Mouse (Mus musculus) MN1 (cell line): Measurements from ENCODE around the gene Cap1.

ENCODE experiments used
- DNase-seq: peaks from one replicate; pipeline ENCODE4 v3.0.0-alpha.2; 2016; ENCODE audit warnings: low spot score

Gene Cap1

DNA sequence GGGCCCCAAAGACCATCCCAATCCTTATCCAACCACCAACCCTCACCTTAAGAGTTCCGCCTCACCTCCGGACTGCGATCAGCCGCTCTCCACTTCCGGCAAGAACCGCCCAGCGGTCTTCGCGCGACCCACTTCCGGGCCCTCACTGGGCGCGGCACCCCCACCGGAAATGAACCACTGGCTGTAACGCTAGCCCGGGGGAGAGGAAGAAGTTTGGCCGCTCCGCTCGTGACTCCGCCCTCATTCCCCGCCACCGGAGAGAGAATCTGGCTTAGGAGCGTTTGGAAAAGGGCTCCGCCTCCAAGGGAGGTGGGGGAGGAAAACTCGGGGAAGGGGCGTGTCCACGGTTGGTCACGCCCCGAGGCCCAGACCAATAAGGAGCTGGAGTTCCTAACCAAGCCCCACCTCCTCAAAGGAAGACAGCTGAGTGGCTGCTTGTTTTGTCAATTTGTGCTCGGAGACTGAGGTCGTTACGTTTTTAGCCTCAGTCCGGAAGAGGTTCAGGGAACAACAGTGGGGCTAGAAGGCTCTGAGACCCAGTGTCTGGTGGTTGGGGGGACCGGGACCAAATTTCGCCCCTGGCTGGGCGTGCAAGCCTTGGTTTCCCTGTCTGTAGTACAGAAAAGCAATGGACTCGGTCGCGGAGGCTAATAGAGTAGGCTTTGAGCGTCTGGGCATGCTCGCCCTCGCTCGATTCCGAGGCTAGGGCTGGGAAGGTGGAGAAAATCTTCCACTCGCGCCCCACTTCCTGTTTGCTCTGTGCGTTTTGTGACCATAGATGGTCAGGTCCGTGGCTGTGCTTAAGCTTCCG, at the start of gene Cap1:
Gene Cap1 (minus strand): TSS at position 289 of the 811 bp plus-strand sequence.
- DNase-seq: peak; percentile 94

DNA sequence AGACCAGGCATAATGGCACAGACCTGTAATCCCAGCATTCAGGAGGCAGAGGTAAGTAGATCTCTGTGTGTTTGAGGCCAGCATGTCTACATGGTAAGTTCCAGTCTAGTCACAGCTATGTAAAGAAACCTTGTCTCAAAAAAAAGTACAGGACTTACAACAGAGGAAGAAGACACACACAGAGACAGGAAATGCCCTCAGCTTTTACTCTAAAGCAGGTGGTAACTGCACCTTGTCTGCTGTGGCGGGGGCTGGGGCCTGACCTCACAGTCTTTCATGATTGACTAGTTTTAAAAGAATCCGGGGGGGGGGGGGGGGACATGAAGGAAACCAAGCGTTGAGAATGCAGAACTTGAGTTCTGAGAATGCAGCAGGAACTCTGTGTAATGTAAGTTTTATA, 48.0 kb upstream of the Cap1 start:
- no peak for DNase-seq

DNA sequence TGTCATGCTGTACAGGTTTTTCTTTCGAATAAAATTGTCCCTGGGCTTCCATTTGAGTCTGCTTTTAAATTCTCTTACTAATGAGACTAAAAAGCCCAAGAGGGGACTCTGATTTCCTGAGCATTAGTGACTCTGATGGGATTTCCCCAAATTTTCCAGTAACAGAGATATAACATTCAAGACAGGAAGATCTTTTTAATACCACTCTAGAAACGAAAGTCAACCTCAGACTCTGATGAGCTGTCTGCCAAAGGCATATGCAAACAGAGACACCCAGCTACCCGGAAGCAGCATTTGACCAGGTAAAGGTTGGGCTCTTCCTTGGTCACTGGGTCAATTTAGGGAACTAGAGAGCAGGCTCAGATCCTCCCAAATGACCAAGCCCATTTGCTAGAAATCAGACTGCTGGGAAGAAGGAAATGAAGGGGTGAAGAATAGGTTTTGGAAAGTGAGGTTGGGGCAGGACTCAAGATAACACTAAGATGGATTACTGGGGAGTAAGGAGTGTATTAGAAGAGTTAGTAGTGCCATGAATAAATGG, 47.3 kb upstream of the Cap1 start:
- DNase-seq: no peak

DNA sequence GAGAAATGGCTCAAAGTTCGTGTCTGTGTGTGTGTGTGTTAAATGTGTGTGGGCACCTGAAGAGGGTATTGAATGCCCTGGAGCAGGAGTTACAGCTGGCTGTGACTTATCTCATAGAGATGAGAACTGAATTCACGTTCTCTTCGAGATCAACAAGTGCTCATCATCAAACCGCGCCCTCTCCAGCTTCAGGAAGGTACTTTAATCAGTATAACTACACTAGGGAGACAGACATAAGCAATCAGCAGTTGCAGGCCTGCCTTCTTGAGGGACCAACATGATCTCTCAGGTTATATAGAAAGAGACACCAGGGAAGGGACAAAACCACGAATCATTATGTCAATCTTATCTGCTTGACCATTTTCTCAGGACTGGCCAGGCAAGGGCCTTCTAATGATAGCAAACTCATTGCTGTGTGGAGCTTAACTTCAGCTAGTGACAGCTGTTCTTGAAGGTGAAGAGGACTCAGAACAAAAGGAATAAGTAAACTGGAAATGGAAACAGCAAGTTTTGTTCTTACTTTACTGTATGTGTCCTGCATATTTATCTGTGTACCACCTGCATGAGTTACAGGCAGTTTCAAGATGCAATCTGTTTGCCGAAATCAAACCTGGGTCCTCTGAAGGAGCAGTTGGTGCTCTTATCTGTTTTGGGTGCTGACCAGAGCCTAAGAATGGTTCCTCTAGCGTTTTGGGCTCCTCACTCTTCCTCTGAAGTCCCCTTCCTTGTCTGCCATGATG, 46.6 kb upstream of the Cap1 start:
- no peak for DNase-seq

DNA sequence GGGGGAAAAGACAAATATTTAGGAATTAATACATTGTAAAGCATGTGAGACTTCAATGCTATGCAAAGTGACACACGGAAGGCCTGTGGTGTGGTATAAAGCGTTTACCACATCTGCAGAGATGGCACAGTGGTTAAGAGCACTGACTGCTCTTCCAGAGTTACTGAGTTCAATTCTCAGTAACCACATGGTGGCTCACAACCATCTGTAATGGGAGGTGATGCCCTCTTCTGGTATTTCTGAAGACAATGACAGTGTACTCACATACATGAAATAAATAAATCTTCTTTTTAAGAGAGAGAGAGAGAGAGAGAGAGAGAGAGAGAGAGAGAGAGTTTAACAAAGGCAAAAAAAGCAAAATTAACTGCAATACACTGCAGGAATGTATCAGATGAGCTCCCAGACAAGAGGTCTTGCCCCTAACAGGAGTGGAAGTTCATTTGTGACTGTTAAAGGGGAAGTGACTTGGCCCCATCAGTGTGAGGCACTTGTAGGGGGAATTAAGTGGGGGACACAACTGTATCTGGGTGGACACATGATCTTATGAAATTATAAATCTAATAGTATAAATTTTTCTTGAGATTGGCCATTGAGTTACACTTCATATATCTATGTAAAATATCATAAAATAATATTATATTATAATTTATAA, 45.2 kb upstream of the Cap1 start:
- DNase-seq: no peak

DNA sequence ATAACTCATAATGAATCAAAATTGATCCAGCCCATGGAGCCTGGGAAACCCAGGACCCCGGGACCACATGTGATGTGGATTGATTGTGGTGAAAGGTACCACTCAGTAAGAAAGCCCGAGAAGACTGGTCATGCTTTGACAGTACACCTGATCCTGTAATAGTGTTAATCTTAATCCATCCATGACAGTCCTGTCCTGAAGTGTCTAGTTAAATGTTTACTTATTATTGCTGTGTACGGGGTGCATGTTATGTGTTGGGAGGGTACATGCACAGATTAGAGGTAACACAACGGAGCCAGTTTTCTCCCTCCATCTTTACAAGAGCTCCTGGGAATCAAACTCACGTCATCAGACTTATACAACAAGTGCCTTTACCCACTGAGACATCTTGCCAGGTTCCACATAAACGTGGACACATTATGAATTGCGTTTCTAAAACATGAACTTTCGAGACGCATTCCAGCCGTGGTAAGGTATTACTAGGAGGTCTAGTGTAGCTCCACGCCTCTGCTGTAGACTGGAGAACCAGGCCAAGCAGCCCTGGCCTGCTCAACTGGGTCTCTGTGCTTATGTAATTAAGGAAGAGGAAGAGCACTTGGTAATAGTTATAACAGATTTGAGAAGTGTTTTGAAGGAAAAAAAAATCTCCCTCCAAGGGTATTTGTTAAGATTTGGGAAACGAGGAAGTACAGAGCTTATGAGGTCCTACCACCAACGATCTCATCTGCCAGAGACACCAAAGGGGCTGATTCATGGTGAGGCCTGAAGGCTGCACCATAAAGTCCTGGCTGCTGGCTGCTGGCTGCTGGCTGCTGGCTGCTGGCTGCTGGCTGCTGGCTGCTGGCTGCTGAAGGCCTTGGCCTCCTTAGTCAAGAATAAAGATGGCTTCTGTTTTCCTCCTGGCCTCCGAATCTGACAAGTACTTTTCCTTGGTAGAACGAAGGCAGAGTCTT, 37.8 kb upstream of the Cap1 start:
- DNase-seq: no peak

DNA sequence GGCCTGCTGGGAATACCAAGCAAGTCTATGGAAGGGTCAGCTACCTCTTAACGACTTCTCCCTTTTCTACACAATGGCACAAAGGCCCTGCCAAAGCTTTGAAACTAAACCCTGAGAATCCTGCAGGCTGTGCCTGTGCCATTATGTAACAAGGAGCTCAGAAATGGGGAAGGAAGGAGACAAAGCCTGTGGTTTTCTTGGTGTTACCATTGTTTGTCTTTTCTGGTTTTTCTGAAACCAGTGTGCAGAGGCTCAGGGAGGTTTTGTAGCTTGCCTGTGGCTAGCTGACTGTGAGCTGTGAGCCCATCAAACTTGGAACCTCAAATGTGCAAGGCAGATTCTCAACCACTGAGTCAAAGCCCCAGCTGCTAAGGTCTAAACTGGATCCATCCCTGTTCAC, 37.0 kb upstream of the Cap1 start:
- no peak for DNase-seq

DNA sequence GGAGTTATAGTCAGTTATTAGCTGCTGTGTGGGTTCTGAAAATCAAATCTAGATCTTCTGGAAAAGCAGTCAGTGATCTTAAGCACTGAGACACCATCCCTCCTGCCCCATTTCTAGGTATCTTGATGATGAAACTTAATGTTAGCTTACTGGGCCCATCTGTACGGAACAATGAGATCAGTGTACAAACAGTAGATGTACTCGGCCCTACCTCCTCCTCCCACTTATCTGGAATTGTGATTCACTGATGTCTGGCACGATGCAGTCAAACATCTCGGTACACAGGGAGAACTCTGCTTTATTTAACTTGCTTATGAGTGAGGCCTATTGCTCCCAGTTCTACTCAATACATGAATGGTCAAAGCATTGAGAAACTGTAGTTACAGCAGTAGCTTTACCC, 30.1 kb upstream of the Cap1 start:
- no peak for DNase-seq

DNA sequence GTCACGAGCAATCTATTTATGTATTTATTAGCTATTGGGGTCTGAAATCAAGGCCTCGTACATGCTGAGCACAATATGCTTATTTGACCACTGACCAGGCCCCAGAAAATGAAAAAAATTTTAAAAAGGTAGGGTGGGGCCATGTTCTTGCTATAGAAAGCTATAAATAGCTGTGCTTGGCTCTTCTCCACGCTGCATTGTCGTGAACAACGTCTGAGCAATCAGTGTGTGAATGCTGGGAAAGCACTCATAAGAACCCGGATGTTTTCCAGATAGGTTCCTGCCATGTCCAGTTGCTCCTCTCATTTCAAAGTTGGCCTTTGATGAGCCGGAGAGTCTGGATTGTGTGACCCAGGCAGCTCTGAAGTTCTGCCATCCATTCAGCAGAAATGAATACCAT, 28.3 kb upstream of the Cap1 start:
- no peak for DNase-seq

DNA sequence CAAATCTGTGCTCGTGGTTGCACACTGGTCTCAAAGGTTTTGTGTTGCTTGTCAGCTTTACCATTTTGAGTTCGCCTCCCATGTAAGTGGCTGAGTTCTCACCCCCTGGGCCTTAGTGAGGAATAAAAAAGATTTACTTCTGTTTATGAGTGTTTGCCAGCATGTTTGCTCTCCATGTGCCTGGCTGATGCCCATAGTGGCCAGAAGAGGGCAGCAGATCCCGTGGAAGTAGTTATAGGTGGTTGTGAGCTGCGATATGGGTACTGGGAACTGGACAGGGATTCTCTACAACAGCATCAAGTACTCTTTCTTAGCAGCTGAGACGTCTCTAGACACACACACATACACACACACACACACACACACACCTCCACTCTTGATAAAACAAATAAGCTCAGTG, 26.8 kb upstream of the Cap1 start:
- DNase-seq: no peak

DNA sequence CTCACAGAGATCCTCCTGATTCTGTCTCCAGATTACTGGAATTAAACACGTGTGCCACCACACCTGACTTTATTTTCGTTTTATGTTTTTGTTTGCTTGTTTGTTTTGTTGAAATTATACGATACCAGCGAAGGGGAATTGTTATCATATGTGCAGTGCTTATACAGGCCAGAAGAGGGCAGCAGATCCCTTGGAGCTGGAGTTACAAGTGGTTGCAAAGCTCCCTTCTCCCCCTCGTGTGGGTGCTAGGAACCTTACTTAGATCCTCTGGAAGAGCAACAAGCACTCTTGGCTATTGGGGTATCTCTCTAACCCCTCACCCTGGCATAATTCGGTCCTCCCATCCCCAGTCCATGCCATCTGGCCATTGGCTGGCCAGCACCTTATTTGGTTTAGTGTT, 24.7 kb upstream of the Cap1 start:
- no peak for DNase-seq

DNA sequence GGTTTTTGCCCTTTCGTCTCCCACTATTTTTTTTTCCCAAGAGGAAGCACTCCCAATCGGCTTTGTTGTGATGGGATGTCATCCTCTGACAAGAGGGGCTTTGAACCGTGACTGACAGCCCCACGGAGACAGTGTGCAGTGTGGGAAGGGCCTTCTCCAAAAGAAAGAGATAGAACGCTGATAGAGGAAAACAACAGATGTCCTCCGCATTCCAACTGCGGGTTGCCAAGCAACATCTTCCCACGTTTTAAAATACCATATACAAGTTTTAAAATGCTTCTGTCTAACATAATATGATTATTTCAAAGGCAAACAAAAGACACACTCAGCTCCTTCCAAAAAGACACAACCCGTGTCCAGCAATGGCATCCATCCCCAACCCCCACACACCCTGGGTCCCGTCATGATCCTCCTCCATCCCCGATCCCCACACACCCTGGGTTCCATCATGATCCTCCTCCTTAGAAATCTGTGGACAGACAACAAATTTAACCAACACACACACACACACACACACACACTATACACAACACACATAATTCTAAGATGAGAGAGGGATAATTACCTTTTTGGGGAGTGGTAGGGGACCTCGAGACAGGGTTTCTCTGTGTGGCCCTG, 23.8 kb upstream of the Cap1 start:
- no peak for DNase-seq

DNA sequence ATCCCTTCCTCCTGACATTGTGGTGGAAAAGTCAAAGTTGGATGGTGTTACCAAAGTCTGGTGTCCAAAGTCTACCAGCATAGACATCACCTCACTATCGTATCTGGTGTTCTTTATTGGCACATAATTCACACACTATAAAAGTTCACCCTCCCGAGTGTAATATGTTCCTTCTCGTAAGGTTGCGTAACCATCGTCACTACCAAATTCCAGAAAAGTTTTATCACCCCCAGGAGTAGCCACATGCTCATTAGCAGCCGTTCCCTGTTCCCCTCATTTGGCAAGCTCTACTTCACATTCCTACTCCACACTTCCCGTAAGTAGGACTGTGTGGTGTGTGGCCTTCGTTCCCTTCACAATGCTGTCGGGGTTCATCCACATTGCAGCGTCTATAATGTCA, 19.5 kb upstream of the Cap1 start:
- DNase-seq: no peak

DNA sequence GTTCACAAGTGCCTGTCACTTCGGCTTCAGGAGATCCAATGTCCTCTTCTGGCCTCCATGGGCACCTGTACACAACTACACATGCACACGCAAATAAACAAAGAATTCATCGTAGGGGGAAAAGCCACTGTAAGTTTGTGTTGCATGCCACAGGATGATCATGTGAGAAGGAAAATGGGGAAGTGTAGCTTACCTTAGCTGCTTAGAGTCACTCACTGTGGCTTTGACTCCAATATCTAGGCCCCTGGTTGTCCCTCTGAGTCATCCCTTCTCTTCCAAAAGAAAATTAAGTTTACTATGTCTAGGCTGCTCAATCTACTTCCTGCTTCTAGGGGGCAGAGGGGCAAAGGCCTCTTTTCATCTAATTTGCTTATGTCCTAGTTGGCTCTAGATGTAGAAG, 17.9 kb upstream of the Cap1 start:
- no peak for DNase-seq

DNA sequence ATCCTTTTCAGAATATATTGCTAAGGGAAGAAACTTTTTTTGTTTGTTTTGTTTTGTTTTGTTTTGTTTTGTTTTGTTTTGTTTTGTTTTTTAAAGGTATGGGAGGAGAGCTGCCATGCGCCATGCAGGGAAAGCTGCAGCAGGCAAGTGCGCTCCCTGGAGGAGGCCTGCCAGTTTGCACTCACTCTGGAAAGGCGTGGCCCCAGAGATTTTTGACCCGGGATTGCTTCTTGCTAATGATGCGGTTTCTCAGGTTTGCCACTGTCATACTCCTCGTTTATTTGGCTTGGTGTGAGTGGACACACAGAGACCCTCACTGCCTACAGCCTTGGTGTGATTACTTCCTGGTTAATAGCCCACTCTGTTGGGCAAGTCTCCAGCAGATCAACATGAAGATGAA, 16.3 kb upstream of the Cap1 start:
- no peak for DNase-seq

DNA sequence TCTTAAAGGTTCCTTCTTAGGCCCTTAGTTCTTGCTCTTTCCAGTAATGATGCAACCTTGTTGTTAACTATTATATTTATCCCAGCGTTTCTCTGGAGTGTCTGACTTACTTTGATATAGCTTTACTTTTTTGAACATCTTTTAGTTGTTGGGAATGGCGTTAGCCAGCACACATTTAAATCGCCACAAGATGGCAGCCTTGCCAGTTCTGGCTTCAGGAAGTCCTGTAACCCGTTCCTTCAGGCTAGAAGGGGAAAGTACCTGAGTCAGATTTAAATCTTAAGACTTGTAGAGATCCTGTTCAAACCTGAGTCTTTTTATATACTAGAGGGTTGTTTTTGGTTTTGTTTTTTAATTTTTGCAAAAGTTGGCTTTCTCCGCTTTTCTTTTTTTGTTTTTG, 12.5 kb upstream of the Cap1 start:
- DNase-seq: peak; percentile 58

DNA sequence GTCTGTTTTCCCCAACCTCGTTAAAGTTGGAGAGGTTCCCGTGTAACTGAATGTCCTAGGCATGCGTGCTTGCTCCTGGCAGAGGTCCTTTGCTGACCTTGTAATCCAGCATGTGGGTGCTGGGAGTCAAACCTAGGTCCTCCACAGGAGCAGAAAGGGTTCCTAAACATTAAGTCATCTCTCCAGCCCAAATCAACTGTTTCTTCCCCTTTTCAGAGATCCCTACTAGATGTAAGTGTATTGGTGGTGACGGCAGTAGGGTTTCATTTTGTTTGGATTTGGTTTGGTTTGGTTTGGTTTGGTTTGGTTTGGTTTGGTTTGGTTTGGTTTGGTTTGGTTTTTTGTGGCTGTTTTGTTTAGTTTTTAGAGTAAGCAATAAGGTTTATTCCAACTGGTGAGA, 11.9 kb upstream of the Cap1 start:
- DNase-seq: no peak

DNA sequence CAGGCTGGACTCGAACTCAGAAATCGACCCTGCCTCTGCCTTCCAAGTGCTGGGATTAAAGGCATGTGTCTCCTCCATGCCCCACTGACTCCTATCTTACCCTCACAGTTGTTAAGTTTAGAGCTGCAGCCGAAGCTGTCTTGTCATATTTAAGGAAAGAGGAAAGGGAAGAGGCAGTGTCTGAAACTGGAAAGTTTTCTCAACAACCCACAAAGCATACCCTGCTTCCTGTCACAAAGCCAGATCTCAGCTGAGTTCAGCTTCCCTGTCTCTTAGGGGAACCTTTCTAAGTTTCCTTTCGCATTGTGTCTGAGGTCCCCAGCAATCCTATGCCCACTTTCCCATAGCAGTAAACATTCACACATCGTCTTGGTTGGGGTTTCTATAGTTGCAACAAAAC, 6.3 kb upstream of the Cap1 start:
- no peak for DNase-seq

DNA sequence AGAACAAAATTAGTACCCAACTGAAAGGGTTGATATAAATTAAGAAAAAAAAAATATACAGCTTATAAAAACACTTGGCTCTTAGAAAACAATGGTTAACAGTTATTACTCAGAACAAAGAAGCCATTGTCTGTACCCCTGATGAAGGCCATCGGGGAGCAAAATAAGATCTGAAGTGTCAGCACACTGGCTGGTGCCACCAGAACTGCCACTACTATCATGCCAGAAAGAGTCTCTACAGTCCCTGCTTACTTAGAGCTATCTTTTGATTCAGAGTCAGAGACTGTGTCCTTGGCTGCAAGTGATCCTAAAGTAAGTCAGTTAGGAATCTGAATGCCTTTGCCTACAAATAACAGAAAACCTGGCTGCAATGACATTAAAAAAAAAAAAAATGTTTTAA, 5.7 kb upstream of the Cap1 start:
- no peak for DNase-seq

DNA sequence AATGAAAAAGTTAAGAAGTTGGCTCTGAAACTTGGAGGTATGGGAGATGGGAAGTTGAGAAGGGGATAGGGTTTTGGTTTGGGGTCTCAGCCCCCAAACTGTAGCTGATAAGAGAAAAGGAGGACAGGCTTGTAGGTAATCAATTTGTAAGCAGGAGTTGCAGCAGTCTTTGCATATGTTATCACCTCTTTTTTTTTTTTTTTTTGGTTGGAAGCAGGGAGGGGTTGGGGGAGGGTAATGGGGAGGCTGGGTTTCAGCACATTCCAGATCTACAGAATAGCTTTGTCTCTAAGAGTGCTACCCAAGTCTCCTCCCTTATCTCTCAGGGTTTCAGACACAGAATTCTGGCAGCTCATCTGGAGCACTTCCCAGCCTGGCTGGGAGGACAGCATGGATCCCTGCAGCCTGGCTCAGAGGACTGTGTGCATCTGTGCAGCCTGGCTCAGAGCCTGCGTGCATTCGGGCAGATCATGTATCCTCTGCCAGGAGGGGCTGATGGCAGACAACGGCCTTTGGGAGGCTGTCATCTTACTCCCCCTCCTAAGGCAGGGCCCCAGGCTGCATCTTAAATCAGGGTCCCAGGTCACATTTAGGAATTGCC, 5.1 kb upstream of the Cap1 start:
- peak; percentile 32 for DNase-seq

DNA sequence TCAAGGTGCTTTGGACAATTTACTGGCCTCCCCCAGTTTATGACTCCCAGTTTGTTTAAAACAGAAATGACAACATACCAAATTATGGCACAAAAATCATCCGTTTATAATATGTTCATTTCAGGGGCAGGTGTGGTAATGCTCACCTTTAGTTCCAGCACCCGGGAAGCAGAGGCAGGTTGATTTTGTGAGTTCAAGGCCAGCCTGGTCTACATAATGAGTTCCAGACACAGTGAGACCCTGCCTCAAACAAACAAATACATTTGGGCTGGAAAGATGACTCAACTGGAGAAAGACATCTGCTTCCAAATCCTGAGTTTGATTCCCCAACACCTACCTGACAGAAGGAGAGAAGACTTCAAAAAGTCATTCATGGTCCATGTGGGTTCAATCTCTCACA, 1.5 kb upstream of the Cap1 start:
- DNase-seq: no peak
